Mouse (Mus musculus): Measurements from ENCODE around the gene Gm13290. TPM values are rescaled to one million over a fixed set of nuclear protein-coding genes. Genes with fewer than 3 reads are reported as not detected.

The Gm13290 gene
- not detected in 2 replicates for polyA plus RNA-seq (2015; fragmentation: Nextera tagmentation; extraction: Ambion mirVana)

DNA sequence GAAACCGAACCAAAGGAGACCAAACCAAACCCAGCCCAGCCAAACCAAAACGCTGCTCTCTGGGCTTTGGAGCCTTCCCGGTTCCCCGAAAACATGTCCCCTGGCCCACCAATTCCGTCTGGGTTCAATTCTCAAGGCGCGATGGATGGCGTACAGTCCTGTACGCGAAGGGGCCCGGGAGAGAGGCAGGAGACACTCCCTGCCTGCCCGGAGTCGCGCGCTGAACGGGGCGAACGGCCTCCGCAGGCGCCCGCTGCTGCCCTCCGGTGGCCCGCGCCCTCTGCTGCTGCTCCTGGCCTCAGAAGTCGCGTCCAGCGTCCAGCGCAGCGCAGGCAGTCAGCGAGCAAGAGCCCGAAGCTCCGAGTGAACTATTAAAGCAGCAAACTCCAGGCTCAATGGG lies at the start of gene Gm13290:
Gm13290 (plus strand) TSS at position 301 of the 400 bp plus-strand sequence.

GRCm38 (mm10) chr4:88754818-88755340 lies 18.8 kb upstream of the Gm13290 start, which contains the start of gene Gm13271:
TSS of gene Gm13271 (plus strand) at chr4:88754868.

GRCm38 (mm10) chr4:88759610-88760268 lies 13.9 kb upstream of the Gm13290 start, which contains the start of gene Gm13283:
TSS of gene Gm13283 (plus strand) at chr4:88760119.

DNA sequence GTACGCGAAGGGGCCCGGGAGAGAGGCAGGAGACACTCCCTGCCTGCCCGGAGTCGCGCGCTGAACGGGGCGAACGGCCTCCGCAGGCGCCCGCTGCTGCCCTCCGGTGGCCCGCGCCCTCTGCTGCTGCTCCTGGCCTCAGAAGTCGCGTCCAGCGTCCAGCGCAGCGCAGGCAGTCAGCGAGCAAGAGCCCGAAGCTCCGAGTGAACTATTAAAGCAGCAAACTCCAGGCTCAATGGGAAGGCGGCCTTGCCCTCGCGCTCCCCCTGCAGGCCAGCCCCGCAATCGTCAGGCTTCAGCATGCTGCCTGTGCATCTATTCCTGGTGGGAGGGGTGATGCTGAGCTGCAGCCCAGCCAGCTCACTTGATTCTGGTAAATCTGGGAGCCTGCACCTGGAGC lies 3.0 kb downstream of the Gm13290 start, which contains the start of gene Gm13289:
Gm13289 (plus strand) TSS at position 301 of the 400 bp plus-strand sequence.

GRCm38 (mm10) chr4:88779550-88779949 lies 5.9 kb downstream of the Gm13290 start, which contains the start of gene Gm13272:
TSS of gene Gm13272 (plus strand) at chr4:88779850.

GRCm38 (mm10) chr4:88781831-88782230 lies 8.2 kb downstream of the Gm13290 start, which contains the start of gene Ifnz:
TSS of gene Ifnz (plus strand) at chr4:88782131.

DNA sequence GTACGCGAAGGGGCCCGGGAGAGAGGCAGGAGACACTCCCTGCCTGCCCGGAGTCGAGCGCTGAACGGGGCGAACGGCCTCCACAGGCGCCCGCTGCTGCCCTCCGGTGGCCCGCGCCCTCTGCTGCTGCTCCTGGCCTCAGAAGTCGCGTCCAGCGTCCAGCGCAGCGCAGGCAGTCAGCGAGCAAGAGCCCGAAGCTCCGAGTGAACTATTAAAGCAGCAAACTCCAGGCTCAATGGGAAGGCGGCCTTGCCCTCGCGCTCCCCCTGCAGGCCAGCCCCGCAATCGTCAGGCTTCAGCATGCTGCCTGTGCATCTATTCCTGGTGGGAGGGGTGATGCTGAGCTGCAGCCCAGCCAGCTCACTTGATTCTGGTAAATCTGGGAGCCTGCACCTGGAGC lies 11.8 kb downstream of the Gm13290 start, which contains the start of gene Gm13276:
Gm13276 (plus strand) TSS at position 301 of the 400 bp plus-strand sequence.

GRCm38 (mm10) chr4:88788402-88788801 lies 14.8 kb downstream of the Gm13290 start, which contains the start of gene Gm13277:
TSS of gene Gm13277 (plus strand) at chr4:88788632.

GRCm38 (mm10) chr4:88791250-88791649 lies 17.6 kb downstream of the Gm13290 start, which contains the start of gene Gm13278:
TSS of gene Gm13278 (plus strand) at chr4:88791550.

DNA sequence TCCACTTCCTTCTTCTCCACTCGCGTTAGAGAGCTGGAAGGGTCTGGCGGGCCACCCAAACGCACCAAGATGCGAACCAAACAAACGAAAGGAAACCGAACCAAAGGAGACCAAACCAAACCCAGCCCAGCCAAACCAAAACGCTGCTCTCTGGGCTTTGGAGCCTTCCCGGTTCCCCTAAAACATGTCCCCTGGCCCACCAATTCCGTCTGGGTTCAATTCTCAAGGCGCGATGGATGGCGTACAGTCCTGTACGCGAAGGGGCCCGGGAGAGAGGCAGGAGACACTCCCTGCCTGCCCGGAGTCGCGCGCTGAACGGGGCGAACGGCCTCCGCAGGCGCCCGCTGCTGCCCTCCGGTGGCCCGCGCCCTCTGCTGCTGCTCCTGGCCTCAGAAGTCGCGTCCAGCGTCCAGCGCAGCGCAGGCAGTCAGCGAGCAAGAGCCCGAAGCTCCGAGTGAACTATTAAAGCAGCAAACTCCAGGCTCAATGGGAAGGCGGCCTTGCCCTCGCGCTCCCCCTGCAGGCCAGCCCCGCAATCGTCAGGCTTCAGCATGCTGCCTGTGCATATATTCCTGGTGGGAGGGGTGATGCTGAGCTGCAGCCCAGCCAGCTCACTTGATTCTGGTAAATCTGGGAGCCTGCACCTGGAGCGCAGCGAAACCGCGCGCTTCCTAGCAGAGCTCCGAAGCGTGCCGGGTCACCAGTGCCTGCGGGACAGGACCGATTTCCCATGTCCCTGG lies 20.5 kb downstream of the Gm13290 start, which contains the start of gene Gm13275:
Gm13275 (plus strand) TSS at position 552 of the 740 bp plus-strand sequence.

GRCm38 (mm10) chr4:88797097-88797496 lies 23.5 kb downstream of the Gm13290 start, which contains the start of gene Gm13279:
TSS of gene Gm13279 (plus strand) at chr4:88797397.

GRCm38 (mm10) chr4:88799365-88799764 lies 25.7 kb downstream of the Gm13290 start, which contains the start of gene Gm13285:
TSS of gene Gm13285 (plus strand) at chr4:88799665.

DNA sequence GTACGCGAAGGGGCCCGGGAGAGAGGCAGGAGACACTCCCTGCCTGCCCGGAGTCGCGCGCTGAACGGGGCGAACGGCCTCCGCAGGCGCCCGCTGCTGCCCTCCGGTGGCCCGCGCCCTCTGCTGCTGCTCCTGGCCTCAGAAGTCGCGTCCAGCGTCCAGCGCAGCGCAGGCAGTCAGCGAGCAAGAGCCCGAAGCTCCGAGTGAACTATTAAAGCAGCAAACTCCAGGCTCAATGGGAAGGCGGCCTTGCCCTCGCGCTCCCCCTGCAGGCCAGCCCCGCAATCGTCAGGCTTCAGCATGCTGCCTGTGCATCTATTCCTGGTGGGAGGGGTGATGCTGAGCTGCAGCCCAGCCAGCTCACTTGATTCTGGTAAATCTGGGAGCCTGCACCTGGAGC lies 29.3 kb downstream of the Gm13290 start, which contains the start of gene Gm13287:
Gm13287 (plus strand) TSS at position 301 of the 400 bp plus-strand sequence.

GRCm38 (mm10) chr4:88805231-88805630 lies 31.6 kb downstream of the Gm13290 start, which contains the start of gene Gm13288:
TSS of gene Gm13288 (plus strand) at chr4:88805531.

GRCm38 (mm10) chr4:88815928-88816327 lies 42.3 kb downstream of the Gm13290 start, which contains the start of gene Ifna7:
TSS of gene Ifna7 (plus strand) at chr4:88816228.

GRCm38 (mm10) chr4:88819659-88820058 lies 46.0 kb downstream of the Gm13290 start, which contains the start of gene Ifna11:
TSS of gene Ifna11 (plus strand) at chr4:88819959.

Other genes with a start within 250 kb of the Gm13290 start
- not detected in 2 replicates for gene Ifna15, start 215.6 kb upstream of the Gm13290 start, polyA plus RNA-seq (2015; fragmentation: Nextera tagmentation; extraction: Ambion mirVana)
- not detected in 2 replicates for gene Ifna14, start 202.0 kb upstream of the Gm13290 start, polyA plus RNA-seq (2015; fragmentation: Nextera tagmentation; extraction: Ambion mirVana)
- not detected in 2 replicates for gene Ifna9, start 181.4 kb upstream of the Gm13290 start, polyA plus RNA-seq (2015; fragmentation: Nextera tagmentation; extraction: Ambion mirVana)
- not detected in 2 replicates for gene Ifna12, start 170.5 kb upstream of the Gm13290 start, polyA plus RNA-seq (2015; fragmentation: Nextera tagmentation; extraction: Ambion mirVana)
- not detected in 2 replicates for gene C87499, start 139.4 kb upstream of the Gm13290 start, polyA plus RNA-seq (2015; fragmentation: Nextera tagmentation; extraction: Ambion mirVana)
- gene Ifna13, start 129.4 kb upstream of the Gm13290 start, polyA plus RNA-seq (2015; fragmentation: Nextera tagmentation; extraction: Ambion mirVana) = not detected in 2 replicates
- not detected in 2 replicates for gene Ifna16, start 96.9 kb upstream of the Gm13290 start, polyA plus RNA-seq (2015; fragmentation: Nextera tagmentation; extraction: Ambion mirVana)
- gene Ifna2, start 89.9 kb upstream of the Gm13290 start, polyA plus RNA-seq (2015; fragmentation: Nextera tagmentation; extraction: Ambion mirVana) = not detected in 2 replicates
- not detected in 2 replicates for gene Ifnab, start 82.5 kb upstream of the Gm13290 start, polyA plus RNA-seq (2015; fragmentation: Nextera tagmentation; extraction: Ambion mirVana)
- gene Gm26566, start 52.0 kb upstream of the Gm13290 start, polyA plus RNA-seq (2015; fragmentation: Nextera tagmentation; extraction: Ambion mirVana) = 0.34 and 0.37 TPM in 2 replicates
- 47.0 and 61.7 TPM in 2 replicates for gene Klhl9, start 51.4 kb upstream of the Gm13290 start, polyA plus RNA-seq (2015; fragmentation: Nextera tagmentation; extraction: Ambion mirVana)
- gene Gm13271, start 19.0 kb upstream of the Gm13290 start, polyA plus RNA-seq (2015; fragmentation: Nextera tagmentation; extraction: Ambion mirVana) = not detected in 2 replicates
- 0.28 and 0.35 TPM in 2 replicates for gene Gm13283, start 13.7 kb upstream of the Gm13290 start, polyA plus RNA-seq (2015; fragmentation: Nextera tagmentation; extraction: Ambion mirVana)
- gene Gm13289, start 3.1 kb downstream of the Gm13290 start, polyA plus RNA-seq (2015; fragmentation: Nextera tagmentation; extraction: Ambion mirVana) = not detected in 2 replicates
- gene Gm13272, start 6.0 kb downstream of the Gm13290 start, polyA plus RNA-seq (2015; fragmentation: Nextera tagmentation; extraction: Ambion mirVana) = not detected in 2 replicates
- gene Ifnz, start 8.3 kb downstream of the Gm13290 start, polyA plus RNA-seq (2015; fragmentation: Nextera tagmentation; extraction: Ambion mirVana) = 0.17 and 0.28 TPM in 2 replicates
- gene Gm13276, start 11.9 kb downstream of the Gm13290 start, polyA plus RNA-seq (2015; fragmentation: Nextera tagmentation; extraction: Ambion mirVana) = not detected in 2 replicates
- not detected in 2 replicates for gene Gm13277, start 14.8 kb downstream of the Gm13290 start, polyA plus RNA-seq (2015; fragmentation: Nextera tagmentation; extraction: Ambion mirVana)
- gene Gm13278, start 17.7 kb downstream of the Gm13290 start, polyA plus RNA-seq (2015; fragmentation: Nextera tagmentation; extraction: Ambion mirVana) = not detected in 2 replicates
- gene Gm13275, start 20.7 kb downstream of the Gm13290 start, polyA plus RNA-seq (2015; fragmentation: Nextera tagmentation; extraction: Ambion mirVana) = not detected in 2 replicates
- gene Gm13279, start 23.6 kb downstream of the Gm13290 start, polyA plus RNA-seq (2015; fragmentation: Nextera tagmentation; extraction: Ambion mirVana) = not detected in 2 replicates
- gene Gm13285, start 25.8 kb downstream of the Gm13290 start, polyA plus RNA-seq (2015; fragmentation: Nextera tagmentation; extraction: Ambion mirVana) = 1.6 and 1.7 TPM in 2 replicates
- gene Gm13287, start 29.4 kb downstream of the Gm13290 start, polyA plus RNA-seq (2015; fragmentation: Nextera tagmentation; extraction: Ambion mirVana) = not detected in 2 replicates
- 0.21 TPM in 1 of 2 replicates, not detected in the other for gene Gm13288, start 31.7 kb downstream of the Gm13290 start, polyA plus RNA-seq (2015; fragmentation: Nextera tagmentation; extraction: Ambion mirVana)
- not detected in 2 replicates for gene Ifna7, start 42.4 kb downstream of the Gm13290 start, polyA plus RNA-seq (2015; fragmentation: Nextera tagmentation; extraction: Ambion mirVana)
- gene Ifna11, start 46.1 kb downstream of the Gm13290 start, polyA plus RNA-seq (2015; fragmentation: Nextera tagmentation; extraction: Ambion mirVana) = not detected in 2 replicates
- gene Ifna6, start 53.6 kb downstream of the Gm13290 start, polyA plus RNA-seq (2015; fragmentation: Nextera tagmentation; extraction: Ambion mirVana) = not detected in 2 replicates
- gene Ifna5, start 61.7 kb downstream of the Gm13290 start, polyA plus RNA-seq (2015; fragmentation: Nextera tagmentation; extraction: Ambion mirVana) = not detected in 2 replicates
- not detected in 2 replicates for gene Ifna4, start 68.0 kb downstream of the Gm13290 start, polyA plus RNA-seq (2015; fragmentation: Nextera tagmentation; extraction: Ambion mirVana)
- gene Ifna1, start 76.3 kb downstream of the Gm13290 start, polyA plus RNA-seq (2015; fragmentation: Nextera tagmentation; extraction: Ambion mirVana) = not detected in 2 replicates
- not detected in 2 replicates for gene Ifne, start 106.4 kb downstream of the Gm13290 start, polyA plus RNA-seq (2015; fragmentation: Nextera tagmentation; extraction: Ambion mirVana)

All from urinary bladder, postnatal 0 days (tissue).